Mouse (Mus musculus): ENCODE results near the gene Aspdh.

Gene Aspdh

GRCm38 (mm10) chr7:44474419-44474818 lies 9.2 kb downstream of the Aspdh start:
- peak; percentile 66 for DNase-seq

GRCm38 (mm10) chr7:44475046-44475614 lies 9.9 kb downstream of the Aspdh start:
- DNase-seq = no peak

GRCm38 (mm10) chr7:44482836-44483435 lies 17.7 kb downstream of the Aspdh start:
- no peak for DNase-seq

GRCm38 (mm10) chr7:44484109-44484508 lies 18.9 kb downstream of the Aspdh start:
- no peak for DNase-seq

- DNase-seq = peak; percentile 88
These were observed 19.8 kb downstream of the Aspdh start for GRCm38 (mm10) chr7:44484841-44485571.

GRCm38 (mm10) chr7:44485572-44486195 lies 20.5 kb downstream of the Aspdh start:
- no peak for DNase-seq

- DNase-seq = peak; percentile 4
These were observed 21.9 kb downstream of the Aspdh start for GRCm38 (mm10) chr7:44486927-44487575.

GRCm38 (mm10) chr7:44487936-44488335 lies 22.7 kb downstream of the Aspdh start:
- DNase-seq = no peak

GRCm38 (mm10) chr7:44488545-44488944 lies 23.4 kb downstream of the Aspdh start:
- DNase-seq = peak; percentile 3

- DNase-seq = peak; percentile 4
These were observed 25.1 kb downstream of the Aspdh start for GRCm38 (mm10) chr7:44490281-44490680.

GRCm38 (mm10) chr7:44491391-44491790 lies 26.2 kb downstream of the Aspdh start:
- no peak for DNase-seq

GRCm38 (mm10) chr7:44492166-44492826 lies 27.1 kb downstream of the Aspdh start:
- no peak for DNase-seq

GRCm38 (mm10) chr7:44494681-44495080 lies 29.5 kb downstream of the Aspdh start:
- DNase-seq = peak; percentile 5

- DNase-seq = peak; percentile 5
These were observed 29.9 kb downstream of the Aspdh start for GRCm38 (mm10) chr7:44495086-44495485.

GRCm38 (mm10) chr7:44495992-44496770 lies 31.0 kb downstream of the Aspdh start, which contains the start of the genes Emc10 and Fam71e1:
TSS of gene Emc10 (minus strand) at chr7:44496529.
TSS of gene Fam71e1 (plus strand) at chr7:44496581.
- DNase-seq = peak; percentile 98

GRCm38 (mm10) chr7:44496771-44497109 lies 31.5 kb downstream of the Aspdh start:
- DNase-seq = no peak

GRCm38 (mm10) chr7:44497361-44498055 lies 32.3 kb downstream of the Aspdh start:
- peak; percentile 23 for DNase-seq

GRCm38 (mm10) chr7:44498922-44499321 lies 33.7 kb downstream of the Aspdh start:
- DNase-seq = no peak

GRCm38 (mm10) chr7:44500046-44500445 lies 34.9 kb downstream of the Aspdh start:
- no peak for DNase-seq

GRCm38 (mm10) chr7:44501563-44502115 lies 36.4 kb downstream of the Aspdh start:
- DNase-seq = peak; percentile 83

GRCm38 (mm10) chr7:44507491-44507890 lies 42.3 kb downstream of the Aspdh start:
- DNase-seq = no peak
